Mouse (Mus musculus) heart, postnatal 25 days (tissue): ENCODE results near the gene Skp2. TPM values are rescaled to one million over a fixed set of nuclear protein-coding genes. Genes with fewer than 3 reads are reported as not detected.
A peak's percentile ranks its signal among the peaks of the same experiment; 100 is the strongest.
"Not testable (repeated sequence)": the region's sequence is repeated elsewhere in the genome, so short reads cannot be mapped to it uniquely, and the experiment has no call there.

ENCODE experiments used
- DNase-seq: peaks from one replicate; pipeline ENCODE4 v3.0.0; 2022; ENCODE audit warnings: low spot score
- intact Hi-C: fragments of 180-260 bp; cut with DNase I; formaldehyde crosslinking; loops from one replicate; pipeline ENCODE4 v1.15.1; 2025
- total RNA-seq, 2 experiments: library from RNA; stranded (reverse); gene quantifications; 2 replicates each; pipeline ENCODE4 v1.2.3; 2021

Gene Skp2
- total RNA-seq = 1 to 10 TPM in 1 of 2 experiments, under 1 TPM in 1; 0.88 to 1.3 TPM

- no peak for DNase-seq
- intact Hi-C loops = no loop called here
Observed at GRCm38 (mm10) chr15:9155325-9155724, at the start of gene Skp2. Gene Skp2, minus strand, starts transcription at chr15:9155425.

DNA sequence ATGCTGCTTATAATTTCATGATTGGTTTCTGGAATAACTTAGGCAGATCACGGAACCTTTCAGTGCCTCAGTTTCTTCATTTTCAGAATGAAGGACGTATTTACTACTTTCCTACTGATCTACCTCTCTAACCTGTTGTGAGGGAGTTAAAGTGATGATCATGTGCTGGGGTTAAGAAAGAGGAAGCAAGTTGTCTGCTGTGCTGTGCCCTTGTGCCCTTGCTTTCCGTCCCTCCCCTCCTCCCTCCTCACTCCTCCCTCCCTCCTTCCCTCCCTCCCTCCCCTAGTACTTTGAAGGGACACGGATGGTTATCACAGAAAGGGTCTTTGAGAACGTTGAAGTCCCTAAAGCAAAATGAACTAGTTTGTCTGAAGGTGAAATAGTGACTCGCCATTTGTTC is 43.2 kb upstream of the Skp2 start:
- intact Hi-C loops = no loop called here
- no peak for DNase-seq

GRCm38 (mm10) chr15:9192685-9193084 is 37.5 kb upstream of the Skp2 start:
- DNase-seq, intact Hi-C loops: not testable (repeated sequence)

DNA sequence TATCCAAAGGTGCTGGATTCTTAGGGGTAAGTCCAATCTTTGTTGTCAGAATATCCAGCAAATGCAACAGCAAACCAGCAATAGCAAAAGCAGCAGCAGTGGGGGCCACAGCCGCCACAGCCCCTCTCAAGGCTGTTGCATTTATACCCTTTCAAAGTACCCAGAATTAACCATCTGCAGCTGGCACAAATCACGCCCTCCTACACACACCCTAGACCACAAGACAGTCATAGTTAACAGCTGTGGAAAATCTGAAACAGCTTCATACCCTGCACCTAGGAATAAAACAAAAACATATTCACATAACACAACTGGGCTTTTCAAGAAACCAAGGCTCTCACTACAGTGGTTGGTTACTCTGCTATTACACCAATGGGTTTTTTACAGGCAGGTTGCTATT is 34.6 kb upstream of the Skp2 start:
- intact Hi-C loops = no loop called here
- no peak for DNase-seq

DNA sequence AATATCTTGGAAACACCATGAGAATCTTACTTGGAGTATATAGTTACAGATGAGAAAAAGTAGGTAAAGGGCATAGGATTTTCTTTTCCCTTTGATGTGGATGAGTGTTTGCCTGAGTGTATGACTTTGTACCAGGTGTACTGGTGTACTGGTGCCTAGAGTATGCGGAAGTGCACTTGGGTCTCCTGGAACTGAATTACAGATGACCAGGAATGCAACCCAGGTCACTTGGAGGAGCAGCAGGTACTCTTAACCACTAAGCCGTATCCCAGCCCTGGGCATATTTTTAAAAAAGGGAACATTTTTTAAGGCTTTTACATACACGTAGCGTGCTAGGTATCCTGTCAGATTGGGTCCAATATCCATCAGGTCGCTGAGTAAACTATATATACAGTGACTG is 28.8 kb upstream of the Skp2 start:
- no peak for DNase-seq
- intact Hi-C loops = no loop called here

DNA sequence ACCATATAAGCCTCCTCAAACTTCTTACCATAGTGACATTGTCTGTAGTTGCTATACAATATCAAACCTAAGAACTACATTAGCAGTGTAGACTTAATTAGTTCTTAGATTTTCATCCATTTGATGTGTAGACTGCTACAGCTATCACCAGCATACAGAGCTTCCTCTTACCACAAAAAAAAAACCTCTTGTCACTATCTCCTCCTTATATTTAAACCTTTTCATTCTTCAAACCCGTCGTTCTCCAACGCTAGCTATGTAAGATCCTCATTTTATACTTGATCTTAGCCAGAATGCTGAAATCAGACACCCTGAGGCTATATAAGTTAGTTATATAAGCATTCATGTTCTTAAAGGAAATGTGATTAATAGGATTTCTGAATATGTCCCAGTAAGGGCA is 21.8 kb upstream of the Skp2 start:
- no peak for DNase-seq
- intact Hi-C loops = no loop called here

- no peak for DNase-seq
- intact Hi-C loops = no loop called here
Observed at GRCm38 (mm10) chr15:9164125-9164524, 8.9 kb upstream of the Skp2 start.

DNA sequence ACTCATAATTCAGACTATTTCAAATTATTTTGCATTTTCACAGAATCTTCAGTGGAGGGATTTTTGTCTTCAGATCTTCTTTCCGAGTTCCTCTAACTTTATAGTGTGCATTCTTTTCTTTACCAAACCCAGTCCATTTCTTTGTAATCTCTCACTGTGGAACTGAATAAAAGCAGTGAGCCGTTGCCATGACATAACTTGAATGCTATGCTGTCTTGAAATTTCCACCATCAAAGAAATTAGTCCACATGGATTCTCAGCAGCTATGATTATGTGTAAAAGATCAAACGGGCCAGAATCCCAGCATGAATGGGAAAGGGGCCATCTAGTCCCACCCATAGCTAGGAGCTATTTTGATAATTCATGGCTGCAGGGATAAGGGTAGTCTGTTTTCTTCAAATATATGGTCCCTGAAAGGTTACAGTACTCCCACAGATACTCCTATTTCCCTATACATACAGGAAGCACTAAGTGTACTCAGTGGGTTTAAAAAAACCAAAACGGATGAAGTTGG is 7.4 kb upstream of the Skp2 start:
- intact Hi-C loops = no loop called here
- DNase-seq = no peak

GRCm38 (mm10) chr15:9140684-9141171 is 14.5 kb downstream of the Skp2 start:
- DNase-seq = no peak
- intact Hi-C loops = no loop called here

DNA sequence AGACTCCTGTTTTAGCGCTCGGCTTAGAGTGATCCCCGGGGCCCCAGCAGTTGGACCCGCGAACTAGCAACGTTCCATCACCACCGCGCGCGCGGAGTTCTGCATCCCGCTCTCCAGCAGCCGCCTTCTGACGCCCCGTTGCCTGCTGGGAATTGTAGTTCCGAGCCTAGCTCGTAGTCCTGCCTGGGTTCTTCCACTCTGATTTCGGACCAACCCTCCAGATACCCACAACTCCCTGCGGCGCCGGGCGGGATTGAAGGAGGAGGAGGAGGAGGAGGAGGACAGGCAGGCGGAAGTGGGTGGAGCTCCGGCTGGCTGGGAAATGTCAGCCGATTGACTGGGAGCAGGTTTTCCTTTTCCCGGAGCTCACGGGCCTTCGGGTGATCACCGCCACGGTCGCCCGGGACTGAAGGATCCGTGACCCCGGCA is 15.0 kb downstream of the Skp2 start, which contains the start of gene Lmbrd2:
Gene Lmbrd2, plus strand, starts transcription at position 299 of the 429 bp plus-strand sequence.
- DNase-seq = peak; percentile 94
- intact Hi-C loops = no loop called here

- DNase-seq = no peak
- intact Hi-C loops = no loop called here
Observed at GRCm38 (mm10) chr15:9139447-9139846, 15.8 kb downstream of the Skp2 start.

DNA sequence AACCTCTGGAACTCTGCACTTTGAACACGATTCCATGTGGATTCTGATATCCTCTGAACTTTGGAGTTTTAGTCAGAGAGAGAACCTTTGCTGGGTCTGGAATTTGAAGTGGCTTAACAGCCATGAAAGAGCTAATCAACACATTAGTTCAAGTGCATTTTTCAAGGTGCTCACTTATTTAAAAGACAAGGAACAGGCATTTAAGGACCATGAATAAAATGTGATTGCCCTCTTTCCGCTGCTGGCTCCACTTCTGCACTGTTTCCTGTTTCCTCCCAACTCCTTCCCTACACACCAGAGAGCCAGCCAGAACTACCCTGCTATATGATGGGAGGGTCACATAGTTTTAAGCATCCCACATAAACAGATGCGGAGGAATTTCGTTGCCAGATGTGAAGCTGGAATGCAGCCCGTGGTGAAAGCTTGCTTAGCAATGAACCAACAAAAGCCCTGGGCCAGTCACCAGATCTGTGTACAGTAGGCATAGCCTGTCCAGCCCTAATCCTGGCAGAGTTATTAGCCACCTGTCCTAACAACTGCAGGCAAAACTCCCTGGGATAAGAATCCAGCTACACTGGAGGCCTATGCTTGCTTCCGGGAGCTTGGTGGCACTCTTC is 20.2 kb downstream of the Skp2 start:
- intact Hi-C loops = no loop called here
- DNase-seq = no peak

DNA sequence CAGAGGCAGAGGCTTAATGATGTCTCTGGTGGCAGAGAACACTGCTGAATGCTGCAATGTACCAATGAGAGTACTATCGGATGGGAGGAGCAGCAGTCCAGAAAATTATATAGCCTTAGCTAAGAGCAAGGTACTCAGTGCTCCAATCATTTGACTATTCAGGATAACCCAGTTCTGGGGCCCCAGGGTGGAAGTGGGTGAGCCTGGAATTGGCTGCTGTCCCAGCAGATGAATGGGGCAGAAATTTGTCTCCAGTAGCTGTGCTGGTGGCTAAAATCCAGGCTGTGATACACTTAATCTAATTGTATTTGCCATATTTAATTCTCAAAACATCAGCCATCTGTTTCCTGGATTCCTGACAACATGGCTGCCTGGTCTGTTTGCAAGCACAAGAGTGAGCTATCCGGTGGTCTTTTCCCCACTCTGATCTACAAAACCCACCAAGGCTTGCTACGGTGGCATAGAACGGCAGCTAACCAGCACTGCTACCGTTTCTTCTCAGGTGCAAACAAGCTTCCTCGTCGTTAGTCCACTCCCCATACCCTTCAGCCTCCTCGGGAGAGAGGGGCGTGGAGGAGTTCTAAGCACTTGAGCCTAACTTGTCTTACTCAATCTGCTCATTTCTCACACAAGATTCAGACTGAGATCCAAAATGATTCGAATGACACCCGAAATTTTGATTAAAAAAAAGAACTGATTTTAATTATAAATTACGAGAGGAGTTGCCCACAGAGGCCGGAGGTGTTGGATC is 22.4 kb downstream of the Skp2 start:
- DNase-seq = no peak
- intact Hi-C loops = no loop called here

- DNase-seq = no peak
Observed at GRCm38 (mm10) chr15:9131499-9131888, 23.7 kb downstream of the Skp2 start.

DNA sequence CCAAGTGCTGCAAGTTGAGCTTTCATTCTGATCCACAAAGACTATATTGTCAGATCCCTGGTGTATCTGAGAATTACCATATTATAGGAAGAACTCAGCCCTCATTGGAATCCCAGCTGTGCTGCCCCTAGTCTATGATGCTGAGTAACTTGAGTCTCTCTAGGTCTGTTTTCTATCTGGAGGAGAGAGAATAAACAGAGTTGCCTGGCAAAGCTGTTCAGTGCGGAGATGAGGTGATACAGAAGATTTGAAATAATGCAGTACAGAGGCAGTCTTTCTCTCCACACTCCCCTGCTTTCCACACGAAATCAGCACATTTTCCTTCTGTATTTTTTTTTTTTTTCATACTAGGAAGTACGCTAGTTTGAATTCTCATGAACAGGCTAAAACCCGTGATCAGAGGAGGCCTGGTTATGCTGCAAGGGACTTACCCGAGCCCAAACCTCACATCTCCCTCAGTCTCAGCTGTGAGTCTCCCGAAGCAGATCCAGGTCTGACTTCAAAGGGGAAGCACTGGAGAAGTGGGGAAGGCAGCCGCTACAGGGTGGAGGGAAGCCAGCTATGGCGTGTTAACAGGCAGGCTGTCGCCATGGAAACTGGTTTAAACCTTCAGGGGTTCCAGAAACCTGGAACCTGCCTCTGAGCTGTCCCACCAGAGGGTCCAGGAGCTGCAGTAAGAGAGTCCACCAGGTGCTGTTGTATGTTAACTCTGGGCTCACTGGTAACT is 24.3 kb downstream of the Skp2 start:
- no peak for DNase-seq
- intact Hi-C loops = no loop called here

More at GRCm38 (mm10) chr15:9131499-9131888, 23.7 kb downstream of the Skp2 start:
- intact Hi-C loops = no loop called here

DNA sequence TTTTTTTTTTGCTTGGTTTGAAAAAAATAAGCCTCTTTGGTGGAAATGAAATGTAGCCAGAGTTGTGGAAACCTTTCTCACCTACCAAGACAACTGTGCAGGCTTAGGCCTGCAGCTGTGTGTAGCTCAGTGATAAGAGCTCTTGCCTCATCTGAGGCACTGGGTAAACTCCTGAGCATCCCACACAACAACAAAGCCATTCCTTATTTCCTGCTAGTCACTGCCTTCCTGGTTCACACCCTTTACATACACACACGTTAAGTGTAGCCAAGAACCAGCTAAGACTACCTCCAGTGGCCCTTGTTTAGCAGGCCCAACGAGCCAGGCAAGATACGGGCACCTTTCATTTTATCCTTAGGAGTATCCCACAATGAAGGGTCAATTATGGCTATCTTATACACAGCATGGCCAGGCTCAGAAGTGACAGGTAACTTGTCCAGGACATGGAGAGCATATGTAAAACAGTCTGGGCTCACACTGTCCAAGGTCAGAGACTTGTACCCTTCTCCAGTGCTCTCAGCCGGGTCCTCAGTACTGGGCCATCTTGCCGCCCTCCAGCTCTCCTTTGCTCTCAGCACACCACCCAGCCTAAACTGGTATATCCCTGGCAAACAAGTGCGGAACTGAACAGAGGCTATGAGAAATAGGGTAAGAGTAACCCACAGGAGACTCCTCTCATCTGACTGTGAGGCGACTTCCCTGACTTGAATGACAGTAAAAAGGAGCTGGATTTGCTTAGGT is 28.0 kb downstream of the Skp2 start:
- DNase-seq = no peak
- intact Hi-C loops = no loop called here

DNA sequence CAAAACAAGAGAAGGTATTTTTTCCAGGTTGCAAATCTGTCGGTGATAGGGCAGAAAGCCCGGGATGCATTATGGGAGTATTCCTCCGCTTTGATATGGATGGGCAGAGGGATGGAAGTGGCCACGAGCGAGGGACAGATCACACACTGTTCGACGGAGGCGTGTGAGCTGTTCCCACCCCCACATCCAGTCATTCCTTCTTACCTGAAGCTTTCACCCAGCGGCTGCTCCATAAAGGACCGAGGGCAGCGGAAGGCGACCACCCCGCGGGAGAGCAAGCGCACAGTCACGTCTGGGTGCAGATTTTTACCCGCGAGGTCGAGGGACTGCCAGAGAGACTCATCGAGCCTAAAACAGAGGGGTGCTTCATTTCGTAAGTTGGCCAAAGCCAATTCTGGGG is 30.4 kb downstream of the Skp2 start:
- intact Hi-C loops = no loop called here

GRCm38 (mm10) chr15:9122989-9123388 is 32.2 kb downstream of the Skp2 start:
- intact Hi-C loops = no loop called here
- no peak for DNase-seq

More for the DNA sequence above, 30.4 kb downstream of the Skp2 start:
- no peak for DNase-seq

GRCm38 (mm10) chr15:9120081-9120480 is 35.1 kb downstream of the Skp2 start:
- no peak for DNase-seq
- intact Hi-C loops = loop anchor here (2.0 kb wide), 1 partner anchor 489 kb away; no protein-coding TSS in a partner anchor

DNA sequence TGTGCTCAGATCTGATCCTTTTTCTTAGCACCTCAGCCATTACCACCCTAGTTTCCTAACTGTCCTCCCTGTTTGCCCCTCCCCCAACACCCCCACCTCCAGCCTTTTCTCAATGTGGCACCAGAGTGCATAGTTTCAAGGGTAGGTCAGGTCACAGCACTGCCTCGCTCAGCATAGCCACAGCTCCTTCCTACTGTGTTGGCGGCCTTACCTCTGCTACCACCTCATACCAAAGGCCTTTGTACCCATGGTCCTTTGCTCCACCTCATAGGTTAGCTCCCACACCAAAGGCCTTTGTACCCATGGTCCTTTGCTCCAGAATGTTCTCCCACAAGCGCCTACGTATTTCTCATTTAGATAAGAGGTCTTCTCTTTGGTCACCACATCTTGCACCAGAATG is 36.4 kb downstream of the Skp2 start:
- DNase-seq = no peak
- intact Hi-C loops = no loop called here
